Mouse (Mus musculus) kidney, adult 9 months (tissue): ENCODE data around the gene Cerkl.

Experiments used
- DNase-seq: peaks from one replicate; pipeline ENCODE4 v3.0.0; 2022

Cerkl gene

GRCm38 (mm10) chr2:79456575-79457349 is at the start of gene Cerkl, which contains the start of gene Neurod1:
Gene Cerkl, minus strand, starts transcription at chr2:79456785.
Gene Neurod1, minus strand, starts transcription at chr2:79456751.
- no peak for DNase-seq

DNA sequence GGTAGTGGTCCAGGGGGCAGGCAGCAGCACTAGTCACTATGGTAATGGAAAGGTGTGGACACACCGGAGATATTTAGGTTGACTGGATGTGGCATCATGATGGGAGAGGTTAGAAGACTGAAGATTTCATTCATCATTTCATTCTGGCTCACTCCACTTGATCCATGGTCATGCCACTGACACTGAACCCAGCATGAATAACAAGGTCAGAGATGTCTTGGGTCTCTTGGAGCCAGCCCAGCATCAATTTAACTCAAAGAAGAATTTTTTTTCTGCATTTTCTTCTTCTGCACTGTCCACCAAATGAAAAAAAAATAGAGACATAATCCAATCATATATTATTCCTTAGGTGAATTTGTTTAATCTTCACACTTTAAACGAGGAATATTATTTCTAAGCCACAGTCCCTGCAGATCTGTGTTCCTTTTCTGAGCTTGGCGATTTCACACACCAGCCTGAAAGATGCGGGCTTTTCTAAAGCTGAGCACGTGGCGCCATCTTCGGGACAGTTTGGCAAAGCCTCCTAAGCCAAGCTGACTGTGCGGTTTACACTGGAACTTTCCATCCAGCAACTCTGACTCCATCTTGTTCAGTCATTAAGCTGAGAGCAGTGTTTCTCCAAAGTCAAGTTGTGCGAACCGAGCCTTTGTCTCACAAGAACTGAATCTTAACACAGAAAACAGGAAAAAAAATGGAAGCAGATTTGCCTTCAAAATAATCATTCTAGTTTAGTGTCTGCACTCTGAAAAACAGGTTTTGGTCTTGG is 42.6 kb upstream of the Cerkl start:
- DNase-seq, result peak; percentile 72

DNA sequence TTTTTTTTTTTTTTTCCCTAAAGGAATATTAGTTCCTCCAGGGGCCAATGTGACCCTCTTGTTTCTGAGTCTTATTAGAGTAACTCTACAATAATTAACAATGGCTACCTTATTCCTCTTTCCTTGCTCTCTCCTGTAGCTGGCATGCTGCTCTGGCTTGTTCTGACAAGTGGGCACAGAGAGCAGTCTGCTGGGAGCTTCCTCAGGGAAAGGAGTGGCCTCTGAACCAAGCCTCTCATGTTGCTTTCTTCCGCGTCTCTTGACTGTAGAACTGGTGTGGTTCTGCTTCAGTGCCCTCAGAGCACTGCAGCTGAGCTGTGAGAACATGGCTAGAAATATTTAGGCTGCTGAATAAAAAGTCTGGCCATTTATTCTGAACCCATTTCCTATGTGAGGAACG is 28.5 kb upstream of the Cerkl start:
- no peak for DNase-seq

GRCm38 (mm10) chr2:79482511-79482910 is 25.9 kb upstream of the Cerkl start:
- DNase-seq, result no peak

GRCm38 (mm10) chr2:79462411-79462810 is 5.8 kb upstream of the Cerkl start:
- no peak for DNase-seq

GRCm38 (mm10) chr2:79461861-79462260 is 5.3 kb upstream of the Cerkl start:
- DNase-seq, result no peak

GRCm38 (mm10) chr2:79460586-79460985 is 4.0 kb upstream of the Cerkl start:
- peak; percentile 8 for DNase-seq

GRCm38 (mm10) chr2:79460107-79460506 is 3.5 kb upstream of the Cerkl start:
- DNase-seq, result no peak

DNA sequence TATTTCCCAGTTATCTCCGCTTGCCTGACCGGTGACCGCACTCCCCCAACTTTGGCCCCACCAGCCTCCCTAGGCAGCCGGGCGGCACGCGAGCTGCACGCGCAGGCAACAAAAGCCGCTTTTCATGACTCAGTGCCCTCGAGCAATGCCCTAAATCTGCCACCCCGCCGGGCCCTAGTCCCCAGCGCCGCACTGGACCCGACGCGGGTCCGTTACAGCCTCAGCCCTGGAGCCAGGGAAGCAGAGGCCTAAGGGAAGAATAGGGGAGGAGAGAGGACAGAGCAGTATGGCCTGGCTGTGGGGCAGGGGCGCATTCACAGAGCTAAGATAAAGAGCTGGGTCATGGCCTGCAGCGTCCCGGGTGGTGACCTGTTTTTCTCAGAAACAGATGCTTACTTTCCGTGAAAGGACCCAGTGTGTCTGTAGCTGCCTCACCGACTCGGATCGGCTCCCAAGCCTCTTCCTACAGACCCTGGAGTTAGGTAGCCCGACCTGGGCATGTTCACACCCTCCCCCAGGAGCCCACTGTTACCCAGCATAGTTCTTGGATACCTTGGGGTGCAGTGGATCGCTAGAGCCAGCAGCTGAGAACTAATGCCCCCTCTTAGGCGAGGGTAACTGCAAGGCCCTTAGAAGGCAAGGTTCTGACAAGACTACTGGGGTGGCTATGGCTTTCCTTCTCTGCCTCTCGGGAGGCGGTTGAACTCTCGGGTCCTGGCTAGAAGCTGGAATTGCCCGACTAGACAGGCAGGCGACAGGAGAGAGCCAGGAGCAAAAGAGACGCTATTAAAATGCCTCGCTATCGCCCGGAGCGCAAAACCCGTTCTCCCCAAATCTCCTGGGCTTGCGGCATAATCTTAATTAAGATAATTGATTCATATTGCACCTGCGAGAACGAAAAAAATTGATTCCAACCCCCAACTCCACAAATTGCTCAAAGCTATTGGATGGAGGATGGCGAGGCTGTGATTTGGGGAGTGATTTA is 2.8 kb upstream of the Cerkl start:
- DNase-seq, result no peak

- no peak for DNase-seq
Measured at GRCm38 (mm10) chr2:79457932-79458331, 1.3 kb upstream of the Cerkl start.

DNA sequence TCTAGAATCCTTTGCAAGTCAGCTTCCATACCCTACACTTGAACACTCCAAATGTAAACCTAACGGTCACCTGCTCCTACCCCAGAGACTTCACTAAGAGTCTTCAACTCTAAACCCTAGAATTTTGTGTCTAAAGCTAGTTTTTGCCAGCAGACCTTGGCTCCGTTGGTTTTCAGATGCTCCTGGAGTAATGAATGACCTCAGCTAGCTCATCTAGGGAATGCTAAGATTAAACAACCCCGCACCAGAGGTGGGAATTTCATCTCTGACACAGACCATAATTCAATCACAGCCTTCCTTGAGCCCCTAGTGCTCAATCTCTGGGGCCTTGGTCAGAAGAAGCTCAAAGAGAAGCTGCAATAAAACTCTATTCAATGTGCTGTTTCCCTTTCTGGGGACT is 849 bp upstream of the Cerkl start:
- no peak for DNase-seq

DNA sequence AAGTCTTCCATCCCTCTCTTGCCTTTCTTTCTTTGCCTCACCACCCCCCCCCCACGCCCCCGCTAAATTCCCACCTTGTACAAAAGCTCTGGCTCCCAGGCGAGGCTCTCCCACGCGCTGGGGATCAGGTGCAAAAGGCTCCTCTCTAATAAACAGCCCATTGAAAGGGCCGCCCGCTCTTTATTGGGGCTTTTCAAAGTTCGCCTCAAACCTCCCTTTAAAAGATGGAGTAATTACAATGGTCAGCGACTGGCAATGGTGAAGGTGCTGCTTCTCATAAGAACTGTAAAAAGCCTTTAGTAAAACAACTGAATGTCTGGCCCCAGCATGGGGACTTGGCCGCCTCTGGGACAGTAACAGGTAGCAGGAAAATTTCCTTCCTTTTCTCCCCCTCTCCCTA is 939 bp downstream of the Cerkl start:
- DNase-seq, result no peak

- DNase-seq, result no peak
Measured at GRCm38 (mm10) chr2:79454786-79455446, 1.7 kb downstream of the Cerkl start.

- peak; percentile 52 for DNase-seq
Measured at GRCm38 (mm10) chr2:79453901-79454781, 2.4 kb downstream of the Cerkl start.

- DNase-seq, result no peak
Measured at GRCm38 (mm10) chr2:79451438-79451837, 5.1 kb downstream of the Cerkl start.

DNA sequence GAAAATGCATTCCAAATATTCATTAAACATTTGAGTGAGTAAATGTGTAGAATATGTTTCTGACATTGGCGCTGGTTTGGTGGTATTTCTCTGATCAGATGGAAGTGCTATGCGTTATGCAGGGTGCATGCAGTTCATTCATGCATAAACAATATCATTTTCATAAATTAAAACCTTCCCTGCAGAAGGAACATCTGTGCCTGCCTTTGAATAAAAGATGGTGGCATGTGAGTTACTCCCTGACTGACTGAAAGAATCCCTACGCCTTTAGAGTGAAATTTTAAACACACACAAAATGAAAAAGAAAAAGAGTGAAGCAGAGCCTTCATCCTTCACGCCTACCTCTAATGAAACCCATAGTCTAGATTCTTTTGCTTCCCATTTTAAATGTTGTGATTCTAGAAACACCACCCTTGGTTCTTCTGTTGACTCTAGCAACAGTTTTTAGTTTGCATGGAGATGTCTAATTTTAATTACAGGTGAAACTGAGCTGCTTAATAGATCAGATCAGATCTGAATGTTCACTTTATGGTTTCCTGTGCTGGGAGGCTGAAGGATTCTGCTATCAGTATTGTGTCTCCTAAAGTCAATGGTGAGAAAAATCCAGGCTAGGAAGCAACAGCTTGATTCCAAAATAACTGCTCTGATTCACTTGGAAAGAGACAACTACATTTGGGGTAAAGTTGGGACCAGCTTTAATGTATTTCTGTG is 5.7 kb downstream of the Cerkl start:
- no peak for DNase-seq

DNA sequence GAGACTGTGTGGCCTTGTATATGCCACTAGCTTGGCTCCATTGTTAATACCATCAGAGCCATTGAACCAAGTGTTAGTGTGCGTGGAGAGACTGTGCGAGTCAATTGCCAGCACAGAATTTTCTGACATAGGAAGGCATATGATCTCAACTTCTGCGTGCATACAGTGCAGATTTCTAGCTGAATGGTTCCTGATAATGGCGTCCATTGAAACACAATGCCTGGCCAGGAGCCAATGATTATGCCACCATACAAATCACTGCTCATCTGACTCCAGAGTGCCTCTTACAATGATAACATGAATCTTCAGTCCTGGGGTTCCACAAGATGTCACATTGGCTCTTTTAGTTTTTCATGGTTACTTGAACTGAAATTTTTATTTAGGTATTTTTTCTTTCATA is 7.2 kb downstream of the Cerkl start:
- DNase-seq, result no peak

DNA sequence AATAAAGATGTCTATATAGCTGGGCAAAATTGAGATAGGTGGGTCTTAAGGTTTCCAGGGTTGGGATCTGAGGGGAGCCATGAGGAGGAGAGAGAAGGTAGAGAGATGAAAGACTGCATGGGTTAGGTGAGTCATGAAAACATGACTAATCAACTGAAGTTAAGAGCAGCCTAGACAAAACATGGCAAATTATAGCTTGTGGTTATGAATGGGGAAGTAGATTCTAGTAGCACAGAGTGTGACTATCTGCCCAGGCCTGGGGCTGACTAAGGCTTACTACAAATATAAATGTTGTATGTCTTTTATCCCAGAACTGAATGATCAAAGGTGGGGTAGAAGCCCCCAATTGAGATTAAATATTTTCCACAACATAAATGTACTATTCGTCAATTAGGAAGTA is 9.4 kb downstream of the Cerkl start:
- DNase-seq, result no peak

GRCm38 (mm10) chr2:79443861-79444620 is 12.5 kb downstream of the Cerkl start:
- DNase-seq, result no peak

DNA sequence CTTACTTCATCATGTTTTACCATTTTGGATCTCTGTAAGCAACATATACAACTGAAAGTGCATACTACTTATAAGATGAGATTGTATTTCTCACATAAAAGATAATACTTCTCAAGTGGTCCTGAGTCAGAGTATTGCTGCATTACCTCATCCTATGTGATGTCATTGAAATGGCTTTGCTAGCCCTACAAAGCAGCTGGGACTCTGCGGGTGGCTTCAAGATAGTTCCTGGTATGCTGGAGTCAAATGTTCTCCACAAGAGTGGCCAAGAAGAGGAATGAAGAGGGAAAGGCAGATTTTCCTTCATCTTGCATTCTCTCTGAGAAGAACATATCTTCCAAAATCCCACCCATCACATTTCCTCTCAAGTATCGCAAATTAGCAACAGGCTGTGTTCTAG is 13.2 kb downstream of the Cerkl start:
- DNase-seq, result no peak
